Mouse (Mus musculus) lung, postnatal 0 days (tissue): ENCODE measurements around the gene Smoc2.

Source experiments
- CTCF ChIP-seq: IDR thresholded peaks from 2 replicates; pipeline ENCODE4 v1.5.1; 2016; ENCODE audit warnings: antibody characterized with exemption, mild to moderate bottlenecking
- EP300 ChIP-seq: IDR thresholded peaks from 2 replicates; pipeline ENCODE4 v1.6.1; 2016; ENCODE audit warnings: antibody characterized with exemption, mild to moderate bottlenecking, control low read depth

DNA sequence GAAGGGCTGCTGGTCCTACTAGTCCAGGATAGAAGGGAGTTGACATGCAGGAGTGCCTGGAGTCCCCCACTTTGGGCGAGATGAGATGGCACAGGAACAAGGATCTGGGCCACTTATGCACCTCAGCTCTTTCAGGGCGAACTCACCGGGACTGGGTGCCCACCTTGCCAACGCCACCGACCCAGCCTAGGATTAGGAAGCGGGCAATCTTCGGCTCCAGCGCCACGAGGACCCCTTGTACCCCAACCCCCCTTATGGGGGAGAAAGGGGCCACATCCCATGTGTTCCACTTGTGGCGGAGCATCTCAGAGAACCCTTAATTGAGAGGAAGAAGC, 627 bp downstream of the Smoc2 start:
- TF ChIP-seq CTCF, result no peak
- no peak for TF ChIP-seq EP300
